Mouse (Mus musculus) liver, embryonic 13.5 days (tissue): Measurements from ENCODE around the gene Prkca. TPM values are rescaled to one million over a fixed set of nuclear protein-coding genes. Genes with fewer than 3 reads are reported as not detected.

Experiments used
- ATAC-seq: fragments of 200-750 bp; cut with Nextera tagmentation; 2 replicates; pipeline ENCODE4 v1.8.0; 2017; ENCODE audit warnings: low read depth, mild to moderate bottlenecking, moderate number of reproducible peaks, moderate library complexity
- DNase-seq: peaks from one replicate; pipeline ENCODE4 v3.0.0; 2022
- H3K27ac ChIP-seq: fragments of 300-500 bp; sonication (generic); 2 replicates; pipeline ENCODE4 v1.5.1; 2015; ENCODE audit warnings: moderate library complexity, mild to moderate bottlenecking, inconsistent platforms
- H3K27me3 ChIP-seq: fragments of 300-500 bp; sonication (generic); 2 replicates; pipeline ENCODE4 v1.6.1; 2015; ENCODE audit warnings: mild to moderate bottlenecking, inconsistent platforms
- H3K36me3 ChIP-seq: fragments of 300-500 bp; sonication (generic); 2 replicates; pipeline ENCODE4 v1.6.1; 2015; ENCODE audit warnings: mild to moderate bottlenecking, inconsistent platforms
- H3K4me1 ChIP-seq: fragments of 300-500 bp; sonication (generic); replicated peaks from 2 replicates; pipeline ENCODE4 v1.6.1; 2015; ENCODE audit warnings: inconsistent platforms
- H3K4me2 ChIP-seq: fragments of 300-500 bp; sonication (generic); 2 replicates; pipeline ENCODE4 v1.6.1; 2015; ENCODE audit warnings: inconsistent platforms, mild to moderate bottlenecking, moderate library complexity
- H3K4me3 ChIP-seq: fragments of 300-500 bp; sonication (generic); replicated peaks from 2 replicates; pipeline ENCODE4 v1.5.1; 2015; ENCODE audit warnings: mild to moderate bottlenecking, inconsistent platforms
- H3K9ac ChIP-seq: fragments of 300-500 bp; sonication (generic); 2 replicates; pipeline ENCODE4 v1.6.1; 2015; ENCODE audit warnings: mild to moderate bottlenecking, inconsistent platforms
- H3K9me3 ChIP-seq: fragments of 300-500 bp; sonication (generic); replicated peaks from 2 replicates; pipeline ENCODE4 v1.6.1; 2016; ENCODE audit warnings: inconsistent platforms
- WGBS: fragments of 180-500 bp; shearing (Covaris S2); methylation state at CpG from one replicate; pipeline ENCODE4 v1.1.7; 2015; ENCODE audit not compliant: insufficient replicate concordance; 5-methylcytosine and 5-hydroxymethylcytosine counted together
- polyA plus RNA-seq: library from polyadenylated mRNA; unstranded; fragments of >200 nt; fragmentation: Nextera tagmentation; extraction: Ambion mirVana; gene quantifications from 2 replicates; pipeline ENCODE4 v1.2.1, GENCODE M21; 2015

Prkca gene
- polyA plus RNA-seq, 1 experiment from 2014 or later: 1.9 TPM

- Histone ChIP-seq H3K4me1 (peaks cover 32% of the 10 kb centered on the region), H3K27ac (peak overlapping the region; percentile 62), H3K36me3 (no peaks in the 10 kb centered on the region), H3K9me3 (no peaks in the 10 kb centered on the region), H3K4me2 (peak overlapping the region; percentile 35), H3K4me3 (no peak overlapping the region), H3K27me3 (no peaks in the 10 kb centered on the region), H3K9ac (no peak overlapping the region)
- peak; percentile 55; the same call in 1 of the 2 replicates for ATAC-seq
- no peak for DNase-seq
- WGBS: 67% methylated on average over 12 of the region's 12 CpGs
Observed at GRCm38 (mm10) chr11:108294305-108294813, 49.4 kb downstream of the Prkca start.

DNA sequence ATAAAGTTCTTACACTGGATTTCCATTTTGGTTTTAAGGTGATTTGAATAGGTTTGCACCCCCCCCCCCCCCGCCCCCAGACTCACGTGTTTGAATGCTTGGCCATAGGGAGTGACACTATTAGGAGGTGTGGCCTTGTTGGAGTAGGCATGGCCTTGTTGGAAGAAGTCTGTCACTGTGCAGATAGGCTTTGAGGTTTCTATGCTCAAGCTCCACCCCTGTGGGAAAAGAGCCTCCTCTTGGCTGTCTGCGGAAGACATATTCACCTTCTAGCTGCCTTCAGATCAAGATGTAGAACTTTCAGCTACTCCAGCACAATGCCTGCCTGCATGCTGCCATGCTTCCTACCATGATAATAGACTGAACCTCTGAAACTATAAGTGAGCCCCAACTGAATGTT, 49.9 kb downstream of the Prkca start:
- Histone ChIP-seq H3K4me3 (no peak overlapping the region), H3K27ac (peak overlapping the region; percentile 62), H3K9ac (no peak overlapping the region), H3K36me3 (no peaks in the 10 kb centered on the region), H3K4me1 (peaks cover 32% of the 10 kb centered on the region), H3K27me3 (no peaks in the 10 kb centered on the region), H3K9me3 (no peaks in the 10 kb centered on the region), H3K4me2 (peak overlapping the region; percentile 35)
- 21% methylated on average over 3 of the region's 3 CpGs for WGBS
- DNase-seq: peak; percentile 27
- ATAC-seq: peak; percentile 88

DNA sequence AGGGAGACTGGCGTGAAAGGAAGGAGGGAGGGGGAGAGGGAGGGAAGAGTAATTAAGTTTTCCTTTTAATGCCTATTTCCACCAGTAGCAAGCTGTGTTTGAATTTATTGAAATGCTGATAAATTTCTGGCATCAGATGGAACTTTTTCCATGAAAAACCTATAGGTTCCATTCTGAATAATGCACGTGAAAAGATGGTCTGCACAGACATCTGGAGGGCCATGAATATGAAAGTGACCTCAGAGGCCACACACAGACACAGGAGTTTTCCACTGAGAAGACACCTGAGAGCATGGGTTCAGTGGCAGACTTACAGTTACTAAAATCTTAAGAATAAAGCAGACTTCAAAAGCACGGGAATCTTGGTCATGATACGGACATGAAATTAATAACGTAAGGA, 54.5 kb downstream of the Prkca start:
- no peak for DNase-seq
- no peaks in the 10 kb centered on the region for H3K9me3 ChIP-seq
- WGBS: 73% methylated on average over 5 of the region's 5 CpGs

DNA sequence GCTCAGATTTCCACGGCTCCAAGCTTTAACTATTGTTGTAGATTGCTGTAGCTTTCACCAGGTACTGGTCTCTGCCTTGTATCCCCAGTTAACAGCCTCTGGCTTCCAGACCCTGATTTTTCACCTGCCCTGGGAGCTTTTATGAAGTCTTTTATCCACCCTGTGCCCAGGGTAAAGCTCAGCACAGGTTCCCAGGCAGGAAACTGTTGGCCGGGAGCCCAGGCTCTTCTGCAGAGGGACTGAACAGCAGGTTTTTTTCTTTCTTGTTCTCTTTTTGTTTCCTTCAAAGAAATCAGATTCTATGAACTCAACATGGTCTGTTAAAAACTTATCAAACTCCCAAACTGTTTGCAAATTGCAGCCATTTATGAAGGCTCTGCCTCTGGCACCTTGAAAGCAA, 56.4 kb downstream of the Prkca start:
- ATAC-seq: no peak
- no peak overlapping the region for H3K9ac ChIP-seq
- no peak overlapping the region for H3K4me3 ChIP-seq
- H3K4me1 ChIP-seq: no peaks in the 10 kb centered on the region; the same call in 1 of the 2 replicates
- DNase-seq: no peak
- no peak overlapping the region for H3K27ac ChIP-seq
- H3K9me3 ChIP-seq: no peaks in the 10 kb centered on the region
- H3K4me2 ChIP-seq: no peak overlapping the region
- H3K27me3 ChIP-seq: no peaks in the 10 kb centered on the region
- 63% methylated on average over 2 of the region's 2 CpGs for WGBS
- no peaks in the 10 kb centered on the region for H3K36me3 ChIP-seq

More for the DNA sequence above, 54.5 kb downstream of the Prkca start:
- H3K27me3 ChIP-seq: no peaks in the 10 kb centered on the region
- H3K9ac ChIP-seq: no peak overlapping the region
- no peak for ATAC-seq
- peaks cover 11% of the 10 kb centered on the region for H3K4me1 ChIP-seq
- no peak overlapping the region for H3K4me2 ChIP-seq
- H3K27ac ChIP-seq: no peak overlapping the region
- H3K36me3 ChIP-seq: no peaks in the 10 kb centered on the region
- H3K4me3 ChIP-seq: no peak overlapping the region

GRCm38 (mm10) chr11:108285046-108285445, 58.7 kb downstream of the Prkca start:
- no peak overlapping the region for H3K27ac ChIP-seq
- H3K4me2 ChIP-seq: no peak overlapping the region
- H3K36me3 ChIP-seq: no peaks in the 10 kb centered on the region
- no peaks in the 10 kb centered on the region for H3K27me3 ChIP-seq
- DNase-seq (no peak), ATAC-seq (no peak)
- WGBS: 58% methylated on average over 5 of the region's 5 CpGs
- peaks cover 3% of the 10 kb centered on the region for H3K4me1 ChIP-seq
- no peak overlapping the region for H3K4me3 ChIP-seq
- no peak overlapping the region for H3K9ac ChIP-seq
- no peaks in the 10 kb centered on the region for H3K9me3 ChIP-seq

DNA sequence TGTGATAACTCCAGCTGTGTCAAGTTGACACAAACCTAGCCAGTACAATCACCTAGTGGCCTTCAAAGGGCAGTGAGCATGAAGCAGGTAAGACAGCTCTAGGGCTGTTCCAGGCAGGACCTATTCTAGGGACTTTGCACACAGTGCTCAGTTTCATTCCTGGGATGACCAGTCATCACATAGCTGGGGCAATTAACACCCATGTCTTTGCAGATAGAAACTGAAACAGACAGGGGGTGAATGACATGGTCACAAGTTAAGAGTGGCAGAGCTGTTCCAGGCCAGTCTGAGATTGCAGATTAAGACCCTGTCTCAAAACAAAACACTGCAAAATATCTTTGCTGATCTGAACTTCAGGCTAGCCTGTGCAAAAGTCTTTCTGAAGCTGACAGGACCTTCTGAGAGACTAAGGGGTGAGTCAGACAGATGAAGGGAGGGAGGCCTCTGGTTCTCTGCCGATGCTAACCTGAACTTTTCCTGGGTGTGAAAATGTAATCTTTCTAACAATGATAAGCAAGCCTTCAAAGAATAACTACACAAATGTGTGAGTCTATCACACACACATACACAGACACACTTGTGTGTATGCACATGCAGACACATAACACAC, 60.8 kb downstream of the Prkca start:
- Histone ChIP-seq H3K9me3 (no peaks in the 10 kb centered on the region), H3K36me3 (no peaks in the 10 kb centered on the region), H3K27ac (no peak overlapping the region), H3K9ac (no peak overlapping the region), H3K4me1 (peaks cover 7% of the 10 kb centered on the region), H3K27me3 (no peaks in the 10 kb centered on the region), H3K4me3 (no peak overlapping the region), H3K4me2 (no peak overlapping the region)
- no peak for DNase-seq
- ATAC-seq: no peak
- WGBS: 72% methylated on average over 1 of the region's 1 CpGs

DNA sequence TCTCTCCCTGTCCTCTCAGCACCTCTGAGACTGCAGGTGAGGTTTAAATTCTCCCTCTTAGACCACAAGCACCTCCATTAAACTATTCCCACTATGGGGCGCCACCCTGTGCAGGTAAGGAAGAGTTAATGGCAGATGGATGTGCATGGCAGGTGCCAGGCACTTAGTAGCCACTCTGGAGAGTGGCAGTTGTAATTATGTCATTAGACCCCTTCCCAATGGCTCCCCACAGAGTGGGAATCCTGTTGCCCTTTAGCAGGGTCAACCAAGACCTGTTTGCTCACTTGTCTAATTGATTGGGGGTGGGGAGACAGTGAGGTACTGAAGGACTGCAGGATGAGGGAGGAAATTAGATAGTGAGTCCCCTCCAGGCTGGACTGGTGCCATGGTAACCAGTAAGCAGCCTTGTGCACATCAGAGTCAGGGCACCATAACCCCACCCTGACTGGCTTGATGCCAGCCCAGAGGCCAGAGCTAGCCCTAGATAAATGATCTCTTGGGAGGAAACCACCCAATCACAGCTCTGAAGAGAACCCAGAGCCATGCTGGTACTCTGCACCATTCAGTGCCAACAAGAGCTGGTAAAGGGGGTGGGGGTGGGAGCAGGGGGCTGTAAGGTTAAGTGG, 63.9 kb downstream of the Prkca start:
- ATAC-seq (peak; percentile 59), DNase-seq (no peak)
- Histone ChIP-seq H3K9ac (no peak overlapping the region), H3K27me3 (no peaks in the 10 kb centered on the region), H3K4me1 (peaks cover 7% of the 10 kb centered on the region), H3K27ac (no peak overlapping the region), H3K36me3 (no peaks in the 10 kb centered on the region), H3K4me3 (no peak overlapping the region), H3K9me3 (no peaks in the 10 kb centered on the region), H3K4me2 (no peak overlapping the region)
- WGBS: 56% methylated on average over 1 of the region's 1 CpGs

DNA sequence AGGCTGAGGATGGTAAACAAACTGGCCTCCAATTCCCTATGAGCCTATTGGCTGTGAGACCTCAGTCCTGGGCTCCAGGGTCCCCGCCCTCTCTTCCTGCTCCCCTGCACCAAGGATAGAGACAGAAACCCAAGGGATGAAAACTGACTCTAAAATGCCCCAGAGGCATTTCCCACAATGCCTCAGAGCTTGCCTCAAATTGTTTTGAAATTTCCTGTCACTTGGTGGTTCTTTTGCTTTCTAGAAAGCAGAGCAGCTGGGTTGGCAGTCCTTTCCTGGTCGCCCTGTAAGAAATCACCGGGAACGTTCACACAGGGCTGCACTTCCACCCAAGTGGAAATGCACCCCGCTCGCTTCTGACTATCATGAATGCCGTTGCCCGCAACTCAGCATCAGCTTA, 66.6 kb downstream of the Prkca start:
- no peaks in the 10 kb centered on the region for H3K36me3 ChIP-seq
- WGBS: 64% methylated on average over 8 of the region's 8 CpGs
- H3K27ac ChIP-seq: no peak overlapping the region
- H3K9me3 ChIP-seq: no peaks in the 10 kb centered on the region
- H3K9ac ChIP-seq: no peak overlapping the region
- H3K27me3 ChIP-seq: no peaks in the 10 kb centered on the region
- no peak overlapping the region for H3K4me2 ChIP-seq
- ATAC-seq (no peak), DNase-seq (no peak)
- H3K4me1 ChIP-seq: peaks cover 12% of the 10 kb centered on the region
- H3K4me3 ChIP-seq: no peak overlapping the region

DNA sequence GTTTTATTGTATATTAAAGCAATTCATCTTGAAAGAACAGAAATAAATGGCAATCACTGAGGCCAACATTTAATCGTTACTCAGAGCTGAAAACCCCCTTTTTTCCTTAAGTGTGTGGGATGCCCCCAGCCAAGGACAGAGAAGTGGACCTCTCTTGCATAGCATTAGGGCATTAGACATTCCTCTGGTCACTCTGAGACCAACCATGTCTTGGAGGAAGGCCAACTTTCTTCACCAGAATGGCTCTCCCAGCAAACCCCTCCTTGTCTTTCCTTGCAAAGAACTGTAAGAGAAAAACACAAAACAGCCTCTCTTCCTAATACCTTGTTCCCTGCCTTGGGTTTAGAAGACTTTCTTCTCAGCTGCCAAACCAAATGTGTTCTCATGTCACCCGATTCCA, 67.6 kb downstream of the Prkca start:
- H3K4me3 ChIP-seq: no peak overlapping the region
- peaks cover 12% of the 10 kb centered on the region for H3K4me1 ChIP-seq
- ATAC-seq (no peak), DNase-seq (no peak)
- H3K9me3 ChIP-seq: no peaks in the 10 kb centered on the region
- 64% methylated on average over 2 of the region's 2 CpGs for WGBS
- no peaks in the 10 kb centered on the region for H3K27me3 ChIP-seq
- H3K9ac ChIP-seq: no peak overlapping the region
- no peak overlapping the region for H3K27ac ChIP-seq
- H3K36me3 ChIP-seq: no peaks in the 10 kb centered on the region
- H3K4me2 ChIP-seq: no peak overlapping the region

GRCm38 (mm10) chr11:108274046-108274445, 69.7 kb downstream of the Prkca start:
- H3K27ac ChIP-seq: no peak overlapping the region
- DNase-seq: no peak
- no peaks in the 10 kb centered on the region for H3K9me3 ChIP-seq
- H3K27me3 ChIP-seq: no peaks in the 10 kb centered on the region
- H3K36me3 ChIP-seq: no peaks in the 10 kb centered on the region
- WGBS: 70% methylated on average over 7 of the region's 7 CpGs
- no peak overlapping the region for H3K9ac ChIP-seq
- H3K4me1 ChIP-seq: peaks cover 9% of the 10 kb centered on the region; the same call in 1 of the 2 replicates
- no peak overlapping the region for H3K4me2 ChIP-seq
- no peak overlapping the region for H3K4me3 ChIP-seq
- ATAC-seq: no peak

- H3K36me3 ChIP-seq: no peaks in the 10 kb centered on the region
- H3K27me3 ChIP-seq: no peaks in the 10 kb centered on the region
- DNase-seq (no peak), ATAC-seq (no peak)
- no peak overlapping the region for H3K27ac ChIP-seq
- no peak overlapping the region for H3K4me3 ChIP-seq
- no peaks in the 10 kb centered on the region for H3K9me3 ChIP-seq
- 73% methylated on average over 12 of the region's 12 CpGs for WGBS
- H3K9ac ChIP-seq: no peak overlapping the region
- H3K4me2 ChIP-seq: no peak overlapping the region
- H3K4me1 ChIP-seq: peaks cover 12% of the 10 kb centered on the region
Observed at GRCm38 (mm10) chr11:108273415-108273965, 70.2 kb downstream of the Prkca start.
